Mouse (Mus musculus): ENCODE results near the gene Carmil1.

Carmil1 gene

GRCm38 (mm10) chr13:24104016-24104415, 176.6 kb downstream of the Carmil1 start:
- DNase-seq (ENCODE audit: extremely low spot score) = no peak

- DNase-seq (ENCODE audit: extremely low spot score) = no peak
These were observed 177.4 kb downstream of the Carmil1 start for GRCm38 (mm10) chr13:24103152-24103551.

- no peak for DNase-seq (ENCODE audit: extremely low spot score)
These were observed 178.3 kb downstream of the Carmil1 start for GRCm38 (mm10) chr13:24102256-24102655.

GRCm38 (mm10) chr13:24101157-24102130, 179.2 kb downstream of the Carmil1 start:
- DNase-seq (ENCODE audit: extremely low spot score) = no peak

- DNase-seq (ENCODE audit: extremely low spot score) = no peak
These were observed 180.0 kb downstream of the Carmil1 start for GRCm38 (mm10) chr13:24100516-24101094.

- DNase-seq (ENCODE audit: extremely low spot score) = no peak
These were observed 184.0 kb downstream of the Carmil1 start for GRCm38 (mm10) chr13:24096573-24096972.

GRCm38 (mm10) chr13:24094825-24095547, 185.6 kb downstream of the Carmil1 start:
- DNase-seq (ENCODE audit: extremely low spot score) = no peak

- no peak for DNase-seq (ENCODE audit: extremely low spot score)
These were observed 187.5 kb downstream of the Carmil1 start for GRCm38 (mm10) chr13:24093108-24093507.

- no peak for DNase-seq (ENCODE audit: extremely low spot score)
These were observed 188.5 kb downstream of the Carmil1 start for GRCm38 (mm10) chr13:24092073-24092472.

GRCm38 (mm10) chr13:24082153-24082552, 198.4 kb downstream of the Carmil1 start:
- DNase-seq (ENCODE audit: extremely low spot score) = no peak

GRCm38 (mm10) chr13:24081698-24082097, 198.9 kb downstream of the Carmil1 start:
- no peak for DNase-seq (ENCODE audit: extremely low spot score)

- DNase-seq (ENCODE audit: extremely low spot score) = no peak
These were observed 208.0 kb downstream of the Carmil1 start for GRCm38 (mm10) chr13:24072588-24072987.

- no peak for DNase-seq (ENCODE audit: extremely low spot score)
These were observed 213.0 kb downstream of the Carmil1 start for GRCm38 (mm10) chr13:24067553-24067952.

GRCm38 (mm10) chr13:24065536-24065935, 215.1 kb downstream of the Carmil1 start:
- no peak for DNase-seq (ENCODE audit: extremely low spot score)

GRCm38 (mm10) chr13:24062770-24063169, 217.8 kb downstream of the Carmil1 start:
- DNase-seq (ENCODE audit: extremely low spot score) = no peak

- no peak for DNase-seq (ENCODE audit: extremely low spot score)
These were observed 225.3 kb downstream of the Carmil1 start for GRCm38 (mm10) chr13:24055072-24055869.

- no peak for DNase-seq (ENCODE audit: extremely low spot score)
These were observed 229.1 kb downstream of the Carmil1 start for GRCm38 (mm10) chr13:24051496-24051895.

GRCm38 (mm10) chr13:24050330-24050729, 230.3 kb downstream of the Carmil1 start:
- DNase-seq (ENCODE audit: extremely low spot score) = no peak

GRCm38 (mm10) chr13:24049267-24050034, 231.1 kb downstream of the Carmil1 start:
- no peak for DNase-seq (ENCODE audit: extremely low spot score)

GRCm38 (mm10) chr13:24048611-24049010, 232.0 kb downstream of the Carmil1 start:
- DNase-seq (ENCODE audit: extremely low spot score) = no peak

- no peak for DNase-seq (ENCODE audit: extremely low spot score)
These were observed 235.3 kb downstream of the Carmil1 start for GRCm38 (mm10) chr13:24045271-24045670.

Measured in embryo, embryonic 9.5 days (tissue).